Mouse (Mus musculus): Measurements from ENCODE around the gene Plekhh2.

Plekhh2 gene

DNA sequence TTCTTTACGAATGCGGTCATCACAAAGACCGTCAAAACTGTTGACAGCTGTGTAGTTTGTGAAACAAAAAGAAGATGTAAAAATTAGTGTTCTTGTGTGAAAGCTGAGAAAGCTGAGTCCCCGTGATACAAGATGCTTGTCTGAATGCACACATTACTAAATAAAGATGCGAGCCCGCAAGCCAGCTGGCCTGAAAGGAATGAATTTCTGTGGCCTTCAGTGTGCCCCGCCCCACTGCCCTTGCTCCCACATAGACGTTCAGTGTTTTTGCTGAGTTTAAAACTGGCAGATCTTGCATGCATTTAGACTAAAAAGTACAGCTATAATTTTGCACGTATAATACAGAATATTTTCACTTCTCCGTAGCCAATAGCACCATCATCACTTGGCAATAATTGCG lies 104.1 kb downstream of the Plekhh2 start:
- DNase-seq = no peak

DNA sequence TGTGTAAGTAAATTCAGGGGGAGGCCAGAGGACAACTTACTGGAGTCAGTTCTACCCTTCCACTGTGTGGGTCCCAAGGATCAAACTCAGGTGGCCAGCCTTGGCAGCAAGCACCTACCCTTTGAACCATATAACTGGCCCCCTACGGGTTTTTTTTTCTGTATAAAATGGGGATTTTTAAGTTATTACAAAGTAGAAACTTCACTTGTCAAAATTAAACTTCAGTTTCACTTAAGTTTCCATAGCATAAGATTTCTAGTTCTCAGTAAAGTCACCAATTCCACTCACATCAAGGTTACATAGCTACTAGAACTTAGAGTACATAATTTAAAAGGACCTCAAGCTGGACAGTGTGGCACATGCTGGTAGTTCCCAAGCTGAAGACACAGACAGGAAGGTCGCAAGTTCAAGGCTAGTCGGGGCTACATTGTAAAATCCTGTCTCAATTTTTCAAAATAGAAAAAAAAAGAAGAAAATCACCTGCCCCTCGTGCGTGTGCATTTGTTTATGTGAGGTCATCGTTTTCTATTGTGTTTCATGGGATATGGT lies 104.9 kb downstream of the Plekhh2 start:
- no peak for DNase-seq

DNA sequence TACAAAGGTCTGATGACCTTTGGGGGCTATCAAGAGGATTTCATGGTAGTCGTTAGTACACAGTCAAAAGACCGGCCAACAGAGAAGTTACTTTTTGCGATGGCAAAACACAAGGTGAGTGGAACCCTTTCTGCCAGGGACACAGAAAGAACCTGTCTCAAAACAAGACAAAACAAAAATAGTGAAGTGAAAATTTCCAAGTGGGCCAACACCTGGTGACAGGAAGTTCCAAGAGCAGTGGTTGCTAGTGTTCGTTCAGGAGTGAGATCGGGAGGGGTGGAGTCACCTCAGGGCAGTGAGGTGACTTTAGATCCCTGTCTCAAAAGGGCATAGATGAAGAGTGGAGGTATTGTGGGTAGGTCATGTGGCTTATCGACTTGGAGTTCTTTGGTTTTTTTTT lies 106.3 kb downstream of the Plekhh2 start:
- DNase-seq = no peak

DNA sequence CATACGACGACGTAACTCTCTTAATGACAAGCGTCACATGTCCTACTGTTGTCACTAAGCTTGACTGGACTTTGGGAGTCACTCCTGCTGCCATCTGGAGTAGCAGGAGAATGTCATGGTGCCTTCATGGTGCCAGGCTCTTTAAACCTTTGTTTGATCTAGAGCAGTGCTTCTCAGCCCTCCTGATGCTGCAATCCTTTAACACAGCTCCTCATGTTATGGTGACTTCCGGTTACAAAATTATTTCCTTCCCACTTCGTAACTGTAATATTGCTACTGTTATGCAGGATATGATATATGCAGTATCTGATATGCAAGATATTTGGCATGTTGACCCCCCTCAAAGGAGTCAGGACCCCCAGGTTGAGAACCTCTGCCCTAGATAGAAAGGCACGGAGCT lies 107.4 kb downstream of the Plekhh2 start:
- DNase-seq = no peak

DNA sequence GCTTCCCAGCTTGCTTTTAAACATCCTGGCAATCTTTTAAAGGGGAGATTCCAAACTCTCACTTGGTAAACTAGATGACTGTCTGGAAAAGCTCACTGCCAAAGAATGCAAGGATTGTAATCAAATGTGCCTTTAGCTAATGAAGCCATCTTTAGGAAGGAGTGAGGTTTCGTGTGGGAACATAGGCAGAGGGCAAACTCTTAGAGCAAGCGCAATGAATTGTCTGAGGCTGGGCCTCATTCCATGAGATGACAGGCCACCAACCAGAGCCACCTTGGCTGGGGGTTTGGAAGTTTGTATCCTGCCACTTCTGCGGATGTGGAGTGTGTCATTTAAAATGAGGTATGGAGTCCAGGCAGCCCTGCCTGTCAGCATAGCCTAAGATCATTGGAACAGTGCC lies 108.4 kb downstream of the Plekhh2 start:
- DNase-seq = no peak

DNA sequence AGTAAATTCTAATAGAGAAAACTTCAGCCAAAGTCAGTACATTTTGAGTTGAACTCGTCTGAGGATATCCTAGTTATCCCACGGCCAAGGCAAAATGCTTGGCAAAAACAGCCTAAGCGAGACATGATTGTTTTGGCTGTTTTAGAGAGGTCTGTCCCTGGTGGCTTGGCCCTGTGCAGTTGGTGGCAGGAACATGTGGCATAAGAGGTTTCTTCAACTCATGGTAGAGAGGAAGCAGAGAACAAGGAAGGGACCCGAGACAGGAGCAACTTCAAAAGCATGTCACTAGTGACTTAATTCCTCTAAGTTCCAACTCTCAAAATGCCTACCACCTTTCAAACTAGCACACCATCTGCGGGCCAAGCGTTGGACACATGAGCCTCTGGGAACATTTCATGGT lies 108.9 kb downstream of the Plekhh2 start:
- DNase-seq = no peak

DNA sequence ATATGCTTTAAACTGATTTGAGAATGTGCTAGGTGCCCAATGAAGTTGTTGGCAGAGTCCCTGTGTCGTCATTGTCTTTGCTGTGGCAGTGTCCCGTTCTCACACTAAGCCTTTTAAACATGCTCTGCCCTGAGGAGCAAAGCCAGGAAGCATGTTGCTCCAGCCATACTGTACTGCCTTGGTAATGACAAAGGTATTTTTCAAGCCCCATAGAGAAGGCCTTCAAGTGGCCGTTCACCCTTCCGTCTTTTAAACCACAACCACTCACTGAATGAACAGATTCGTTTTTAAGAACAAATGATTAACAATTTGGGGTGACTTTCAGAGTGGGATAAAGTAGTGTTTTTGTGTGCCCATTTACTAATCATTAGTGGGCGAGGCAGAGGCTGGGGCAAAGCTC lies 109.5 kb downstream of the Plekhh2 start:
- DNase-seq = no peak

DNA sequence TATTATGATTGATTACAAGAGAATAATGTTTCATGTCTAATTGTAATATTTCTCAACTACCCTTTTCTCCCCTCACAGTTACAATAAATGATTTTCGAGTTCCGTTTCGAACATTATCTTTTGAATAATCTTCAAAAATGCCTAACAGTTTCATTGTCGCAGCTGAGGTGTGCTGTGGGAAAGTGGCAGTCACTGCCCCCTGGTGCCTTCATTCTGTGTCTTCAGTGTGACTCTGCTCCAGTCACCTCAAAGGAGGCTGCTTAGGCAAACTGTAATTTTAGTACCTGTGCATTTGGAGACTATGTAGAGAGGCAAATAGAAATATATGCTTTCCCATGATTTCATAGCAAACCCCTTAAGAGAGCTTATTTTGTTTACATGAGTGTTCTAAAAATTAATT lies 110.3 kb downstream of the Plekhh2 start:
- DNase-seq = no peak

DNA sequence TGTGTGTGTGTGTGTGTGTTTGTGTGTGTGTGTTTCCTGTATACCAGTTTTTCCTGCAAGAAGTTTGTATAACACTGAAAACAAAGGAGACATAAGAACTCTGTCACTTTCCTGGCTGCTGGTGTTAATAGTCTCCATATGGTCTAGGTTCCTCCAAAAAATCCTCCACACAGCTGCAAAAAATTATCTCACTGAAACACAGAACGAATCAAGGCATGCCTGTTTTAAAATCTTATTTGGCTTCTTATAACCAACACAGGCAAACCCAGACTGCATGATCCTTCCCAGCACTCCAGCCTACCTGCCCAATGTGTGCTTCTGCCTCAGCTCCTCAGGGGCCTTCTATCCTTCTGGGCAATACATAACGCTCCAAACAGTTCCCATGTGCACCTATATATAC lies 111.2 kb downstream of the Plekhh2 start:
- no peak for DNase-seq

DNA sequence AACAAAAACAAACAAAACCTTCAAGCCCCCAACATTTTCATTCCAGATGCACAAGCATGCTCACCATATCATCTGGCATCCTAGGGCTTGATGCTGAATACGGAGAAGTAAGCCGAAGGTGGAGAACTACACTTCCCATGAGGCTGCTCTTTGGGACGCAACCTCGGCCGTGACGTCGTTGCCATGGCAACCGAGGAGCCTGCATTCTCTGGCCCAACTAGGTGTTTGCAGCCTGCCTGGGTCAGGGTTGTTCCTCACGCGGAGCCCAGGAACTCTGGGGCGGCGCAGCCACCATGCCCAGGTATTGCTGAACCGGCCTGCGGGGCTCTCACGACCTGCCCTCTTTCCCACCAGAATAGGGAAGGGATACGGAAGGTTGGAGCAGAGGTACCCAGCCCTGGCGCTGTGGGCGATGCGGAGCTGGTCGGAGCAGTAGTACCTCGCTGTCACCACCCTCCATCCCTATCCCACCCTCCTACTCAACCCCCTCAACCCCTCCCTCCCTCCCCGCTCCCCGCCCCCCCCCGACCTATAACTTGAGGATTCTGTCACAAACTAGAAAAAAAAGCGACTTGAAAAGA lies 114.7 kb downstream of the Plekhh2 start, which contains the start of gene Dync2li1:
Gene Dync2li1 (plus strand): TSS at position 221 of the 581 bp plus-strand sequence.
- peak; percentile 94 for DNase-seq

DNA sequence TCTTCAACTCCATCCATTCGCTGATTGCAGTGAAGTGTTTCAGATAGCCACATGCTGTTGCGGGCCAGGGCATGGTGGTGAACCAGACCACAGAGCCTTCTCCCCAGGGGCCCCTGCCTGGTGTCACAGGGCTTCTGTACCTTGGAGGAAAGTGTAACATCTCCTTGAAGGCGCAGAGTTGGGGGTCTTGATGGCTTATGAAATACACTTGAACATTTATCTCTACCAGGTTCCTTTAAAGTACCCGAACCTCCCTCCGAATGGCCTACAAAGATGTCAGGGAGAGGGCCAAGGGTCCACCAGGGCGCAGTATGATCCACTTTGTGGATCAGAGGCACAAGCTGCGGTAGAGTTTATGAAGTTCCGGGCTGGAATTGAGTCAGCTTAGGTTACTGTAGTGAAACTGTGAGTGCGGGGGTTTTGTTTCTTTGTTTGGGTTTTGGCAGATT lies 115.2 kb downstream of the Plekhh2 start:
- DNase-seq = no peak

DNA sequence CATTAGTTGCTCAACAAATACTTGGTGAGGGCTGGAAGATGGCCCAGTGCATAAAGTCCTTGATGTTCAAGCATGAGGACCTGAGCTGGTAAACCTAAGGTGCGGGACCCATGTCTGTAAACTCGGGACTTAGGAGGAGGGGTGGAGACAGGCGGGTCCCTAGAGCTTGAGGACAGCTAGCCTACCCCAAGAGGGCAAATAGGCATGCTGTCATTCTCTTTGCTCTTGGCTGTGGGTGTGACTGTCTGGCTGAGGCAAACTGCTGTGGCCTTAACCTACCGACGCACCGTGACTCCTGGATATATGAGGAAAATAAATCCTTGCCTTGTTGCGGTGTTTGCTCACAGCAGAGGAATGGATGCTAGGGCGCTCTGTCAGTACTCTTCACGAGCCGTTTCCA lies 116.0 kb downstream of the Plekhh2 start:
- DNase-seq = no peak

DNA sequence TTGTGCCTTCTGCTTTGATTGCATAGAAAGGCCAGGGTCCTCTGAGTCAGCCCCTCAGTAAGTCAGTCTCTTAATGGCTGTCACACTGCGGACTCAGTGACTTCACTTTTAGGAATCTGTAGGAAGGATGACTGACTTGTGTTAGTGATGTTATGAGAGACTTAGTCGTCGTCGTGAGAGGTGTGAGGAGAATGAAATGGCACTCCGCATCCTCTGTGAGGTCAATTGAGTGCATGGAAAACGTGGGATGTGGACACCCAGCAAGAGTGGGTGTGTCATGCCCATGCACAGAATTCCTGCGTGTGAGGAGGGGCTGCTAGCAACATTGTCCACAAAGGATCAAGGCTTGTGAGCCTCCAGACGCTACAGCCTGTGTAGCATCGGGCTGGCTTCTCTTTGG lies 116.9 kb downstream of the Plekhh2 start:
- DNase-seq = no peak

DNA sequence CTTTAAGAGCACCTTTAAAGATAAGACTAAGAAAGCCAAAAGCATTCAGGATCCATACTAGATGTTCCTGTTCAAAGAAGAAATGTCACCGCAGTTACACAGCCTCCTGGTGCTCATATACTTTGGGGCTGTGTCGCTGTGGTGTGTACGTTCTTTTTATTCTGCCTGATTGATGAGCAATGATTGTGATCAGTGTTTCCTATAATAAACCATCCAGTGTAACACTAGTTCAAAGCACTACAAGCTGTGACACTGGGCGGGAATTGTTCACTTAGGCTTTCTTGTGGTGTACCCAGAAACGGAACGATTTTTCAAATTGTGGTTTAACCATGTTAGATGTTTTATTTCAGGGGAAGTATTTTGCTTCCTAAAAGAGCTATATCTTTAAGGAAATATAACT lies 120.1 kb downstream of the Plekhh2 start:
- no peak for DNase-seq

DNA sequence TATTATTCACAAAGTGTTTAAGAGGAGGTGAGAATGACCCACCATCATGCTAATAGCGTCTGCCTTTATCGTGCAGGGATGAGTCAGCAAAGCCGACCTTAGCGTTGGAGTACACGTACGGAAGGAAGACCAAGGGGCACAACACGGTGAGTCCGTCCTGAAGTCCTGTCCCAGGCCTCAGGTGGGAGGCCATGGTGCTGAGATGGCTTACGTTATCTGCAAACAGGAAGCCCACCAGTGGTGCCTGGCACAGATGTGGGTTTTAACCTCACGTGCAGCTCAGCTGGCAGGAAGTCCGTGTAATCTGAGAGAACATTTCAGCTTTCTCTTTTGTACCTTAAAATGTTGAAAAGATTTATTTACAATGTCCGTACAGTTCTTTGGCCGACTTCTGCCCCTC lies 121.7 kb downstream of the Plekhh2 start:
- no peak for DNase-seq

DNA sequence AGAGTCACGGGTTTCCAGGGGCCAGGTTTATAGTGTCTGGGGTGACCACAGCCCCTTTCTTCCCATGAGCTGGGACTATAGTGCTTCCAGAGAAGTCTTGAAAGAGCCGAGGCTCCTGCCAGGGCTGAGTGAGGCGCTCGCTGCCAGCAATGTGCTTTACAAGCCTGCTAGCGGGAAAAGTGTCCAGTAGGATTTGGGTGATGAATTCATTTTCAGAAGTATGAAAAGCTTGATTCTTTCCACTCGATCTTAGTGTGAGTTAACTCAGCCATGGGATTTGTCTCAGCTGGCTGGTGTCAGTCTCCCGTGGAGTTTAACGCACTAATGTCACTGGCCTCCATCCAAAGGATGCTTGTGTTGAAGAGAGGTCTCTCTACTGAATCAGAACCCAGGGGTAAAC lies 124.6 kb downstream of the Plekhh2 start:
- no peak for DNase-seq

DNA sequence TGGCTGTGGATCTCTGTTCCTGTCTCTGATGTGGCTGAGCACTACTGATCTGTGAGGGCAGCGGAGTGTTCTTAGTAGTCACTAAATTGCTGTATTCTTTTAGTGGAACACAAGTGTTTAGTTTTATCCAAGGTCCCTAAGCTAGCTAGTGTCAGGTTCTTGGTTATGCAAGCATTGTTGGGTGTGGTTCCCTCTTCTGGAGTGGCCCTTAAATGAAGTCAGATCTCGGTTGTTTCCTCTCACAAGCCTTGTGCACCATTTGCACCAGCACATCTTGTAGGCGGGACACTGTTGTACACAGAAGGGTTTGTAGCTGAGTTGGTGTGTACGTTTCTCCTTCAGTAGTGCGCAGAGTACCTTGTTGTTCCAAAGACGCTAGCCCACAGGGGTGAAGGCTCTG lies 126.3 kb downstream of the Plekhh2 start:
- DNase-seq = no peak

DNA sequence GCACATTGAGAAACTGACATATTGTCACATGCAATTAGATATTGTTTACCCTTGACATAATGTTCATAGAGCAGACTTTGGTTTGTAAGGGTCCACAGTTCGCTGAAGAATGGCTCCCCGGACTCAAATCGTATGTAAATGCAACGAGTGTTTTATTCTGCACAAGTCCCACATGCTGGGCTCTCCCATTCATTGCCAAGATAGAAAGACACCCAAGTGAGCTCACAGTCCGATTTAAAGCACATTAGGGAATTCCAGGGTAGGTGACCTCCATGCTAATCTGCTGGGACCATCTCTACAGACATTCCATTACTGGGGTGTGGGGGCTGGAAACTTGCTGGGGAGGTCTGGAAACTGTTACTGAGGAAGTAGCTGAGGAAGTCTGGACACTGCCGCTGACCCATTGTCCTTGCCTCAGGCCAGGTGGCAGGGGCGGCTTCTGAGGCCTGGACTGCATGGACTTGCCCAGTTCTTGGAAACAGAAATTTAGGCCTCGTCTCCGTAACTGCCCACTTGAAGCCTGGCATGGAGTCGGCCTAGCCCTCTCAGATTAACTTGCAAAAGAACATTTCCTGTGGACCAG lies 128.2 kb downstream of the Plekhh2 start:
- DNase-seq = no peak

DNA sequence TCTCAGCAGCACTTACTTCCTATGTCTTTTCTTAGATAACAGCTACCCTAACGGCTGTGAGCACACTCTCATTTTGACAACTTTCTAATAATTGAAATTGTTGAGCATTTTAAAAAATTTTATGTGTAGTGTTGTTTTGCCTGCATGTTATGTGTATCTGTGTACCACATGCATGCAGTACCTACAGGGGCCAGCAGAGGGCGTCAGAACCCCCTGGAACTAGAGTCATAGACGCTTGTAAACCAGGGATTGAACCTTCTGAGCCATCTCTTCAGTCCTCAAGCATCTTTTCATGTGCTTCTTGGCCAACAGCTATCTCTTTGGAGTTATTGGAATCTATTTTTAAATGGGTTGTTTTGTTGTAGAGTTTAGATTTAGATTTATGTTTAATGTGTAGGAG lies 130.2 kb downstream of the Plekhh2 start:
- DNase-seq = peak; percentile 74

DNA sequence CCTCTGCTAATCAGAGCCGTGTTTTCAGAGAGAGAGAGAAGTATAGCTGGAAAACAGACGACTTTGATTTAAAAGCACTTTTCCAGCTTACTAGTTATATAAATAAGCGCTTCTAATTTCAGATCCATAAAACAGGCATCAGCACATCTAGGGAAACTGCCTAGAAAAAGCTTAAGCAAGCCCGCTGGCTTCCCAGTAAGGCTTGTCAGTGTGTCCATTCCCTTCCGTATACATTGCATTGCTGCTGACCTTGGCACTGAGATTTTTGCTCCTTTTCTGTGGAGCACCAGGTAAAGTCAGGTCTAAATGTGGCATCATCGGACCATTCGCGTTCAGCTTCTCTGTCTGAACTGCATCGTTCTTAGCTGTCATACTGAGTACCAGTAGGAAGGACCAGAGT lies 130.6 kb downstream of the Plekhh2 start:
- no peak for DNase-seq

DNA sequence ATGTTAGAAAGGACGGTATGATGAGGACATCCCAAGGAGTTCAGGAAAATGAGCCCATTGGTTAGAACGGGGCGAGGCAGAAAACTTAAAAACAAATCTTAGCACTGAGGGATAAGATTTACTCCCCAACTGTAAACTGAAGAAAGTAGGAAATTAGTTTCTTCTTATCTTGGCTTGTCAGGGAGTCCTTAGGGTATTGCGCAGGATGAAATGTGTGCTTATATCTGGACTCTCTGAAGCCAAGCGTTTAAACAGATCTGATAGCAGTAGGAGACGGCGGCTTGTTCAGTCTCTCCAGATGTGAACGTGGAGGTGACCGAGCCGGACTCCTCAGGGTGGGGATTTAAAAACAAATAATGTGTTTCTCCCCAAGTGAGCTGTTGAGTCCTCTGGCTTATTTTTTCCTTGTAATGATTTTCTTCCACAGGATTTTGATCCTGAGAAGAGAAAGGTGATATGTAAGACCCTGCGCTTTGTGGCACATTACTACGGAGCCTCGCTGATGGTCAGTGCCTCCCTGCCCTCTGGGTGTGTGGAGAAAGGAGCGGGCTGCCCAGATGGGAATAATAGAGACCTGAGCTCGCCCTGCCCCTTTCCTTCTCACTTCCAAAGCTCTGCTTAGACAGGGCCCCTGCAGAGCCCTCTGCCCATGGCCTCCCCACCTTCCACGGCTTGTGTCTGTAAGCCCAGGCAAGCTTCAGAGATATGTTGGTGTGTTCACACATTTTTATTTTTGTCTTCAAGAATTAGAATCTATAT lies 132.8 kb downstream of the Plekhh2 start:
- DNase-seq = no peak

DNA sequence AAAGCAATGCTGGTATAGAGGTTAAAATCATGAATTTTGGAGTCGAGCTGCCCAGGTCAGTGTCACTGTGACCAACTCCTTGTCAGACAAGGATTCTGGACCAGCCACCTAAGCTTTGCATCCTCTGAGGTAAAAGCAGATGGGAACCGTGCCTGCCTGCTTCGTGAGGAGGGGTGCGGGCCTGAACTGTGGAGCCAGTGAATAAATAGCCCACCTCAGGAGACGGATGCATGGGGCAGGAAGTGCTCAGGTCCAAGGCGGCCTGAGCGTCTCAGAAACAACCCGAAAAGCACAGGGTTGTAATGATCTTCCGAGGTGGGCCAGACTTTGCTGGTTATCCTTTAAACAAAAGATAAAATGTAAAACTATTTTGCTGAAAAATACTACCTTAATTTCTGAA lies 133.4 kb downstream of the Plekhh2 start:
- no peak for DNase-seq

DNA sequence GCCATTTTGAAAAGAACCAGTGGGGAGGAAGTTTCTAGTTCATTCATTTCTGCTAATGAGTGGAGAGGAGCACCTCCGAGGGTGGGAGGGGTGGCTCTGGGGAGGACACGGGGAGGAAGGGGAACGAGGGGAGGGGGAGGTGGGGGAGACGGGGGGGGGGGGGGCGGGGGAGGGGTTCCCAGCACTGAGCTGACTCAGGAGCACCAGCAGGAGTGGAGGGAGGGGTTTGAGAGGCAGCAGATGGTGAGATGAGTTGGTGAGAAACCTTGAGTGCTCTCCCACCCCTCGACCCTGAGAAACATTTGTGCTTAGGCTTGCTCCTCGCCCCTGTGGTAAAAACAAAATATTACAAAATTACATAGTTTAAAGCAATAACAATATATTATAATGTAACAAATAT lies 134.2 kb downstream of the Plekhh2 start:
- no peak for DNase-seq

DNA sequence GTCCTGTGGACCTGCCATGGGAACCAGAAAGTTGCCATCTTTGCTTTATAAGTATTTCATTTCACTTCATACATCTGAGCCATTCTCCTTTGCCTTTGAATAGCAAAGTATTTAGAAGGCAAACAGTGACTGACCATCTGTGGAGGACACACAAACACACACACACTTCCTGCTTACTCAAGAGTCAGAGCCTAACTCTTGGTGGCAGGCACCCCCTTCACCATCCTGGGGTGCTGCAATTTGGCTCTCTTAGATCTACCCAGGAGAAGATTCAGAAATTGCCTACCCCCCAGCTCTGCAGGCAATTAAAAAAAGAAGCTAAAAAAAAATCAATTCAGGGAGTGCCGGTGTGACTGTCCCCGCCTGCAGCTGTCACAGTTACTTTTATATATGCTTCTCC lies 134.8 kb downstream of the Plekhh2 start:
- no peak for DNase-seq

All from right cerebral cortex, postnatal 14 days (tissue).